Mouse (Mus musculus): ENCODE results near the gene Pde4d. TPM values are rescaled to one million over a fixed set of nuclear protein-coding genes. Genes with fewer than 3 reads are reported as not detected.
A peak's percentile ranks its signal among the peaks of the same experiment; 100 is the strongest.

Gene Pde4d
- total and polyA plus RNA-seq, 3 experiments = 18.5 to 18.8 TPM; not detected in 1

- Histone ChIP-seq H3K4me1 (ENCODE audit: control insufficient read depth in 1 of 2, insufficient read depth in 2 of 2, low read length in 2 of 2) (peaks cover 0 to 9% of the 10 kb centered on the region in 2 experiments; a peak in 3 of 4 replicates), H3K9ac (ENCODE audit: control insufficient read depth, low read depth, low read length, poor library complexity, severe bottlenecking) (no peak overlapping the region), H3K9me3 (replicated peaks; ENCODE audit: insufficient read depth, low read length) (no peaks in the 10 kb centered on the region), H3K36me3 (ENCODE audit: control insufficient read depth in 1 of 2, insufficient read depth in 2 of 2, low read length in 2 of 2) (peaks cover 0 to 14% of the 10 kb centered on the region in 2 experiments; a peak in 2 of 4 replicates), H3K79me2 (ENCODE audit: control insufficient read depth, insufficient read depth, low read length, poor library complexity) (0 out of 2 replicates have a peak, but pooled peaks cover 3% of the 10 kb centered on the region), H3K4me3 (ENCODE audit: control insufficient read depth in 1 of 2, insufficient read depth in 1 of 2, low read depth in 2 of 2, low read length in 2 of 2) (no peak overlapping the region), H3K27me3 (ENCODE audit: control insufficient read depth in 1 of 2, insufficient read depth in 2 of 2, low read length in 2 of 2) (no peaks in the 10 kb centered on the region), H3K27ac (ENCODE audit: control insufficient read depth, low read depth, low read length) (no peak overlapping the region)
- TF ChIP-seq MAX (IDR thresholded peaks at IDR 0.05; ENCODE audit: low read length) = no peak
- no peak for TF ChIP-seq CHD1 (IDR thresholded peaks at IDR 0.05; ENCODE audit: low read depth, low read length)
- TF ChIP-seq USF2 (IDR thresholded peaks at IDR 0.05; ENCODE audit: borderline replicate concordance in 1 of 2, insufficient read depth in 1 of 2, low read depth in 1 of 2, low read length in 2 of 2) = no peak
- no peak for TF ChIP-seq POLR2AphosphoS5 (IDR thresholded peaks at IDR 0.05; ENCODE audit: borderline replicate concordance, low read depth, low read length)
- no peak for TF ChIP-seq MAZ (IDR thresholded peaks at IDR 0.05; ENCODE audit: low read depth, low read length)
- no peak for TF ChIP-seq MXI1 (IDR thresholded peaks at IDR 0.05; ENCODE audit: low read depth, low read length)
- no peak for TF ChIP-seq UBTF (IDR thresholded peaks at IDR 0.05; ENCODE audit: borderline replicate concordance, insufficient read depth, low read depth, low read length)
- no peak for DNase-seq (ENCODE audit: low read depth, low spot score)
Observed at GRCm38 (mm10) chr13:109906342-109906888, 1456.7 kb downstream of the Pde4d start.

GRCm38 (mm10) chr13:109907634-109908033, 1457.9 kb downstream of the Pde4d start:
- Histone ChIP-seq H3K27me3 (ENCODE audit: control insufficient read depth in 1 of 2, insufficient read depth in 2 of 2, low read length in 2 of 2) (no peaks in the 10 kb centered on the region), H3K36me3 (ENCODE audit: control insufficient read depth in 1 of 2, insufficient read depth in 2 of 2, low read length in 2 of 2) (peaks cover 0 to 14% of the 10 kb centered on the region in 2 experiments; a peak in 3 of 4 replicates), H3K4me3 (ENCODE audit: control insufficient read depth in 1 of 2, insufficient read depth in 1 of 2, low read depth in 2 of 2, low read length in 2 of 2) (peak overlapping the region; percentile 20 to 27; a peak in 3 of 4 replicates), H3K4me1 (ENCODE audit: control insufficient read depth in 1 of 2, insufficient read depth in 2 of 2, low read length in 2 of 2) (peaks cover 0 to 9% of the 10 kb centered on the region in 2 experiments; a peak in 2 of 4 replicates), H3K79me2 (ENCODE audit: control insufficient read depth, insufficient read depth, low read length, poor library complexity) (0 out of 2 replicates have a peak, but pooled peaks cover 3% of the 10 kb centered on the region), H3K9me3 (replicated peaks; ENCODE audit: insufficient read depth, low read length) (no peaks in the 10 kb centered on the region), H3K27ac (ENCODE audit: control insufficient read depth, low read depth, low read length) (peak overlapping the region; percentile 67), H3K9ac (ENCODE audit: control insufficient read depth, low read depth, low read length, poor library complexity, severe bottlenecking) (peak overlapping the region; percentile 43; the same call in 1 of the 2 replicates)
- DNase-seq (ENCODE audit: low read depth, low spot score) = peak; percentile 95
- TF ChIP-seq TBP (IDR thresholded peaks at IDR 0.05; ENCODE audit: low read depth, low read length) (0 out of 2 replicates have a peak, but pooled peaks have one; percentile 25), NELFE (IDR thresholded peaks at IDR 0.05; ENCODE audit: low read depth, low read length) (no peak), POLR2AphosphoS2 (IDR thresholded peaks at IDR 0.05; ENCODE audit: low read length) (no peak), NRF1 (IDR thresholded peaks at IDR 0.05; ENCODE audit: insufficient read depth, low read depth, low read length, poor library complexity, severe bottlenecking) (no peak), USF2 (IDR thresholded peaks at IDR 0.05; ENCODE audit: borderline replicate concordance in 1 of 2, insufficient read depth in 1 of 2, low read depth in 1 of 2, low read length in 2 of 2) (no peak), POLR2A (IDR thresholded peaks at IDR 0.05; ENCODE audit: control insufficient read depth in 1 of 2, insufficient read depth in 1 of 2, low read depth in 1 of 2, low read length in 2 of 2, poor library complexity in 1 of 2) (no peak), GATA1 (IDR thresholded peaks at IDR 0.05; ENCODE audit: low read depth, low read length) (peak; percentile 67), ZC3H11A (IDR thresholded peaks at IDR 0.05; ENCODE audit: low read depth, low read length) (peak; percentile 45), ZMIZ1 (IDR thresholded peaks at IDR 0.05; ENCODE audit: low read depth, low read length) (no peak), TAL1 (IDR thresholded peaks at IDR 0.05; ENCODE audit: low read length) (peak; percentile 56), USF1 (IDR thresholded peaks at IDR 0.05; ENCODE audit: low read depth, low read length) (no peak), MEF2A (IDR thresholded peaks at IDR 0.05; ENCODE audit: extremely low read depth, insufficient replicate concordance, low read depth, low read length, poor library complexity, severe bottlenecking) (no peak), GABPA (IDR thresholded peaks at IDR 0.05; ENCODE audit: low read depth, low read length) (no peak), ZNF384 (IDR thresholded peaks at IDR 0.05; ENCODE audit: low read depth, low read length) (no peak), MXI1 (IDR thresholded peaks at IDR 0.05; ENCODE audit: low read depth, low read length) (no peak), CTCF (IDR thresholded peaks at IDR 0.05 in 2 of 3, conservative IDR thresholded peaks at IDR 0.05 in 1 of 3; ENCODE audit: control insufficient read depth in 1 of 3, insufficient read depth in 1 of 3, low read depth in 2 of 3, low read length in 3 of 3, poor library complexity in 1 of 3, severe bottlenecking in 1 of 3) (peak; percentile 67 to 81 (median 75)), CHD1 (IDR thresholded peaks at IDR 0.05; ENCODE audit: low read depth, low read length) (no peak), UBTF (IDR thresholded peaks at IDR 0.05; ENCODE audit: borderline replicate concordance, insufficient read depth, low read depth, low read length) (no peak), E2F4 (IDR thresholded peaks at IDR 0.05; ENCODE audit: borderline replicate concordance, low read depth, low read length) (no peak), ELF1 (IDR thresholded peaks at IDR 0.05; ENCODE audit: low read depth, low read length) (peak; percentile 35; the same call in 1 of the 2 replicates), MAFK (IDR thresholded peaks at IDR 0.05; ENCODE audit: borderline replicate concordance, low read depth, low read length) (no peak), SIN3A (IDR thresholded peaks at IDR 0.05; ENCODE audit: low read length) (peak; percentile 68), MAZ (IDR thresholded peaks at IDR 0.05; ENCODE audit: low read depth, low read length) (no peak; the same call in 1 of the 2 replicates), EP300 (IDR thresholded peaks at IDR 0.05; ENCODE audit: low read depth in 1 of 2, low read length in 2 of 2) (peak; percentile 67 to 80), MYC (IDR thresholded peaks at IDR 0.05; ENCODE audit: low read depth, low read length) (0 out of 2 replicates have a peak, but pooled peaks have one; percentile 5), TCF12 (IDR thresholded peaks at IDR 0.05; ENCODE audit: low read depth, low read length) (peak; percentile 81), CHD2 (IDR thresholded peaks at IDR 0.05; ENCODE audit: low read length) (no peak)

Data from MEL (cell line).